Comparison of ENCODE assay signal across 8 mouse cellular contexts in the genomic region with DNA sequence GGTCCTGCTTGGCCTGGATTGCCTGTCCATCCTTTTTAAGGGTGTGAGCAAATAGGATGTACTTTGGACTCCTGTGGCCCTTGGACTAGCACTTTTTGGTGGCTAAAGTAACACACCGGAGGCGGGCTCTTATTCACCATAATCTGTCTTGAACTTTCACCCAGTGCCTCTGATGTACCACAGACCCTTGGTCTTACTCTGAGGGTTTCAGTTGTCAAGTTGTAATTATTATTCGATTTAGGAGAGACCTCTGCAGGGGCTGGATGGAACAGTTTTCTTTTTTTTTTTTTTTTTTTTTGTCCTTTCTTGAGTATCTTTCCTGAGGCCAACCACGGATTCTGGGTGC. TPM values are rescaled to one million over a fixed set of nuclear protein-coding genes. Genes with fewer than 3 reads are reported as not detected.
DNase-seq lines count a peak whose midpoint lies in the region; ATAC-seq and TF ChIP-seq lines count a peak whose summit lies in the region.

No protein-coding gene starts in this region.

- H3K27ac ChIP-seq in thymus, adult 2 months (ENCODE audit: control insufficient read depth, insufficient read depth, low read length): no peak overlapping the region
- peak overlapping the region; percentile 77 for H3K27ac ChIP-seq in forebrain, embryonic 15.5 days (replicated peaks)
- H3K27ac ChIP-seq in limb, embryonic 12.5 days: no peak overlapping the region
- H3K27ac ChIP-seq in olfactory bulb, adult 2 months (ENCODE audit: insufficient read depth, low read depth, low read length): peak overlapping the region; percentile 42; the same call in 1 of the 2 replicates

- no peak for TF ChIP-seq CTCF in thymus, adult 2 months (IDR thresholded peaks at IDR 0.05; ENCODE audit: borderline replicate concordance, control insufficient read depth, extremely low read depth, insufficient read depth, low read length, poor library complexity)
- TF ChIP-seq CTCF in olfactory bulb, adult 2 months (IDR thresholded peaks at IDR 0.05; ENCODE audit: insufficient read depth, low read depth, low read length): no peak

- H3K9me3 ChIP-seq in forebrain, embryonic 15.5 days: no peaks in the 10 kb centered on the region
- no peaks in the 10 kb centered on the region for H3K9me3 ChIP-seq in limb, embryonic 12.5 days

- peak overlapping the region; percentile 63 for H3K4me2 ChIP-seq in forebrain, embryonic 15.5 days (replicated peaks)
- peak overlapping the region; percentile 74 for H3K4me2 ChIP-seq in limb, embryonic 12.5 days

- no peak for DNase-seq in thymus, adult 2 months
- DNase-seq in thymus, postnatal 0 days (ENCODE audit: low spot score): no peak
- no peak for DNase-seq in cerebellum, adult 18-20 months
- DNase-seq in layer of hippocampus, postnatal 36 days: no peak
- no peak for DNase-seq in urinary bladder, adult 18-20 months (ENCODE audit: low spot score in 2 of 2)

- 5% methylated on average over 4 of the region's 4 CpGs for WGBS in thymus, adult 2 months
- 23% methylated on average over 4 of the region's 4 CpGs for WGBS in forebrain, embryonic 15.5 days
- WGBS in limb, embryonic 12.5 days: 40% methylated on average over 4 of the region's 4 CpGs
- 6% methylated on average over 4 of the region's 4 CpGs for WGBS in olfactory bulb, adult 2 months

- no peak for TF ChIP-seq POLR2A in thymus, adult 2 months (IDR thresholded peaks at IDR 0.05; ENCODE audit: control insufficient read depth, extremely low read depth, insufficient read depth, low read length, poor library complexity)
- no peak for TF ChIP-seq POLR2A in olfactory bulb, adult 2 months (IDR thresholded peaks at IDR 0.05; ENCODE audit: insufficient read depth, low read depth, low read length)

- ATAC-seq in forebrain, embryonic 15.5 days (replicated peaks): no peak
- ATAC-seq in limb, embryonic 12.5 days (ENCODE audit: insufficient number of reproducible peaks, insufficient read depth, low FRiP score, low TSS enrichment, low read depth): no peak

- H3K9ac ChIP-seq in forebrain, embryonic 15.5 days (replicated peaks): peak overlapping the region; percentile 85
- H3K9ac ChIP-seq in limb, embryonic 12.5 days (replicated peaks): peak overlapping the region; percentile 86

- no peaks in the 10 kb centered on the region for H3K36me3 ChIP-seq in thymus, adult 2 months (ENCODE audit: control insufficient read depth, insufficient read depth, low read length)
- no peaks in the 10 kb centered on the region for H3K36me3 ChIP-seq in forebrain, embryonic 15.5 days
- H3K36me3 ChIP-seq in limb, embryonic 12.5 days: peaks cover 18% of the 10 kb centered on the region; the same call in 1 of the 2 replicates

- peaks cover 5% of the 10 kb centered on the region; the same call in 1 of the 2 replicates for H3K4me1 ChIP-seq in thymus, adult 2 months (replicated peaks; ENCODE audit: control insufficient read depth, insufficient read depth, low read length)
- H3K4me1 ChIP-seq in forebrain, embryonic 15.5 days: peaks cover 12% of the 10 kb centered on the region
- H3K4me1 ChIP-seq in limb, embryonic 12.5 days (replicated peaks): peaks cover 8% of the 10 kb centered on the region
- H3K4me1 ChIP-seq in olfactory bulb, adult 2 months (ENCODE audit: control insufficient read depth, insufficient read depth, low read length): peaks cover 14% of the 10 kb centered on the region

- peak overlapping the region; percentile 61 for H3K4me3 ChIP-seq in thymus, adult 2 months (ENCODE audit: control insufficient read depth, insufficient read depth, low read length)
- peak overlapping the region; percentile 71 for H3K4me3 ChIP-seq in forebrain, embryonic 15.5 days
- peak overlapping the region; percentile 65 for H3K4me3 ChIP-seq in limb, embryonic 12.5 days (replicated peaks)
- peak overlapping the region; percentile 58 for H3K4me3 ChIP-seq in olfactory bulb, adult 2 months (ENCODE audit: insufficient read depth, low read depth, low read length)

- H3K27me3 ChIP-seq in thymus, adult 2 months (ENCODE audit: control insufficient read depth, insufficient read depth, low read length): no peaks in the 10 kb centered on the region
- no peaks in the 10 kb centered on the region for H3K27me3 ChIP-seq in forebrain, embryonic 15.5 days
- H3K27me3 ChIP-seq in limb, embryonic 12.5 days: no peaks in the 10 kb centered on the region

RNA-seq across cellular contexts. Expression of a gene that starts 20.2 kb away (rescaled TPM):
- polyA plus RNA-seq in thymus, adult 2 months (2012; rRNA removed): 31.1 and 32.6 TPM in 2 replicates
- 21.3 and 24.0 TPM in 2 replicates for polyA plus RNA-seq in thymus, postnatal 0 days (2015; fragmentation: Nextera tagmentation; extraction: Ambion mirVana)
- polyA plus RNA-seq in forebrain, embryonic 15.5 days (2015; fragmentation: Nextera tagmentation; extraction: Ambion mirVana): 43.3 and 46.3 TPM in 2 replicates
- polyA plus RNA-seq in limb, embryonic 12.5 days (2016; fragmentation: Nextera tagmentation; extraction: Ambion mirVana): 40.4 and 40.6 TPM in 2 replicates
- polyA plus RNA-seq in olfactory bulb, adult 2 months (2012; ENCODE audit: insufficient read depth, insufficient read length, low replicate concordance, missing spikeins): not detected in 2 replicates
- 10 to 100 TPM; 53.4 to 57.4 TPM for total RNA-seq in layer of hippocampus, postnatal 36 days (2021)

RNA-seq across cellular contexts. Expression of a gene that starts 32.3 kb away (rescaled TPM):
- polyA plus RNA-seq in thymus, adult 2 months (2012; rRNA removed): 19.4 and 31.5 TPM in 2 replicates
- polyA plus RNA-seq in thymus, postnatal 0 days (2015; fragmentation: Nextera tagmentation; extraction: Ambion mirVana): 11.9 and 16.3 TPM in 2 replicates
- 1,822 and 1,823 TPM in 2 replicates for polyA plus RNA-seq in forebrain, embryonic 15.5 days (2015; fragmentation: Nextera tagmentation; extraction: Ambion mirVana)
- polyA plus RNA-seq in limb, embryonic 12.5 days (2016; fragmentation: Nextera tagmentation; extraction: Ambion mirVana): 9.1 and 14.4 TPM in 2 replicates
- polyA plus RNA-seq in olfactory bulb, adult 2 months (2012; ENCODE audit: insufficient read depth, insufficient read length, low replicate concordance, missing spikeins): not detected in 2 replicates
- 100 to 1,000 TPM; 290 to 324 TPM for total RNA-seq in layer of hippocampus, postnatal 36 days (2021)

RNA-seq across cellular contexts. Expression of a gene that starts 34.2 kb away (rescaled TPM):
- 29.9 and 33.4 TPM in 2 replicates for polyA plus RNA-seq in thymus, adult 2 months (2012; rRNA removed)
- 37.1 and 47.2 TPM in 2 replicates for polyA plus RNA-seq in thymus, postnatal 0 days (2015; fragmentation: Nextera tagmentation; extraction: Ambion mirVana)
- polyA plus RNA-seq in forebrain, embryonic 15.5 days (2015; fragmentation: Nextera tagmentation; extraction: Ambion mirVana): 59.5 and 62.4 TPM in 2 replicates
- polyA plus RNA-seq in limb, embryonic 12.5 days (2016; fragmentation: Nextera tagmentation; extraction: Ambion mirVana): 69.5 and 72.0 TPM in 2 replicates
- polyA plus RNA-seq in olfactory bulb, adult 2 months (2012; ENCODE audit: insufficient read depth, insufficient read length, low replicate concordance, missing spikeins): not detected in 2 replicates
- total RNA-seq in layer of hippocampus, postnatal 36 days (2021): 10 to 100 TPM; 24.7 to 27.9 TPM

RNA-seq across cellular contexts. Expression of a gene that starts 36.6 kb away (rescaled TPM):
- 0.34 and 0.46 TPM in 2 replicates for polyA plus RNA-seq in thymus, adult 2 months (2012; rRNA removed)
- polyA plus RNA-seq in thymus, postnatal 0 days (2015; fragmentation: Nextera tagmentation; extraction: Ambion mirVana): 0.28 and 0.56 TPM in 2 replicates
- 0.15 and 0.23 TPM in 2 replicates for polyA plus RNA-seq in forebrain, embryonic 15.5 days (2015; fragmentation: Nextera tagmentation; extraction: Ambion mirVana)
- polyA plus RNA-seq in limb, embryonic 12.5 days (2016; fragmentation: Nextera tagmentation; extraction: Ambion mirVana): not detected in 2 replicates
- polyA plus RNA-seq in olfactory bulb, adult 2 months (2012; ENCODE audit: insufficient read depth, insufficient read length, low replicate concordance, missing spikeins): not detected in 2 replicates
- total RNA-seq in layer of hippocampus, postnatal 36 days (2021): not detected

Comparison
In these comparisons a context has a peak if more than half of its experiments do, and no peak if none do; other contexts are left out.
1. H3K27ac ChIP-seq: peak in forebrain, embryonic 15.5 days (single experiment) and olfactory bulb, adult 2 months (single experiment); none in thymus, adult 2 months (single experiment) and limb, embryonic 12.5 days (single experiment).
2. RNA of a gene that starts 32.3 kb away (polyA plus RNA-seq): 1,822 to 1,823 TPM in forebrain, embryonic 15.5 days; not detected in olfactory bulb, adult 2 months, 19.4 to 31.5 TPM in thymus, adult 2 months, 9.1 to 14.4 TPM in limb, embryonic 12.5 days and 11.9 to 16.3 TPM in thymus, postnatal 0 days; every median in the first group is over 10 times any median in the second.
3. RNA of a gene that starts 34.2 kb away (polyA plus RNA-seq): 69.5 to 72.0 TPM in limb, embryonic 12.5 days, 59.5 to 62.4 TPM in forebrain, embryonic 15.5 days, 37.1 to 47.2 TPM in thymus, postnatal 0 days and 29.9 to 33.4 TPM in thymus, adult 2 months; not detected in olfactory bulb, adult 2 months; every median in the first group is over 10 times any median in the second.
4. Peak in every context shown above with its lines, with median percentiles within 50 percentile points of each other: H3K4me3 ChIP-seq.